Mouse (Mus musculus) R1 (cell line): ENCODE results near the gene Serpina7.

Source experiments
- DNase-seq: peaks from one replicate; pipeline ENCODE4 v3.0.0-alpha.2; 2018; ENCODE audit warnings: low read depth, low spot score

Gene Serpina7

DNA sequence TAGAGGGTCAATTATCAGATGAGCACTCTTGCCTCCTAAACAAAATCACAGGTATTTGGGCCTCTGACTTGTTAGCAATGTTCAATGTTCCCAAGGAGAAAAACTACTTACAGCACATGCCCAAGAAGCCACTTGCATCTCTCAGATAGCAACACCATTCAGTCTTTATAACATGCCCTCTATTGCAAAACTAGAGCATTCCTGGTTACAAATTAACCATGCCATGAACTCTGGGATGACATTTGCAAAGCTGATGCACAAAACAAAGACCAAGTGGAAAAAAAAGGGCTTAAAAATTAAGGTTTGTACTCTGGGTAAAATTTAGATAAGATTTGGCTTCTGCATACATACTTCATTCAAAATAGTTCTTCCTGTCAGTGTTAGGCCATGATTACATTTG, at the start of gene Serpina7:
Gene Serpina7 (minus strand): TSS at position 160 of the 400 bp plus-strand sequence.
- no peak for DNase-seq

DNA sequence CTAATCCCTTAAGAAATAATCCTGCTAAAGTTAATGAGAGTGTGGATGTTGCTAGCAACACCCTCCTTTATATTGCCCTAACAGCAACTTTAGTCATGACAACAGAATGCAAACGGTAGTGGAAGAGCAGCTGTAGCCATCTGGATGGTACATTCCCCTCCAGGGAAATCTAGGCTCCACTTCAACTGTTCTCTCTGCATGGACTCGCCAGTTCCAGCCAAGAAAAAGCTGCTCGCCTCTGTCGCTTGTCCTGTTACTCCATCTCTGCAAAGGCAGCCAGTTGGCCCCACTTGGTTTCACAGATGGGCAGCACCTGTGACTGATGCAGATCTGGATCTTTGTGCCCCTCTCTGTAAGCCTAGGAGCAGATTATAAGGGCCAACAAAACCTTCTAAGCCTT, 49.0 kb upstream of the Serpina7 start:
- DNase-seq, result no peak

DNA sequence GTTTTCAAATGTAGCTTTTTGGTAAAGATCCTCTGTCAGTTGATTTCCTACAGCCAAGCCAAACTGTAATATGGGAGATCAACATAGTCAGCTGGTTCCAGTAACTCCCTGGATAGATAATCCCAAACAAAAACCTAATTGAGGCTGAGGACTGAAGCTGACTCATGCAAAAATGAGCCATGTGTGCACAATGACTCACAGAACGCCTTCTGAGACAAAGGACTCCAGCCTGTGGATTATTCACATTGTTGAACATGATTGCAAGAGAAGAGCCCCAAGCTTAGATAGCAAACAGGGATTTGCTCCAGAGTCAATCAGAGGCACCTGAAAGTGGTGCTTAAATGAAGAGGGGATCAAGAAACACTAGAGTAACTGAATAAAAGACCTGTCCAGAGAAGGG, 12.2 kb upstream of the Serpina7 start:
- DNase-seq, result no peak

DNA sequence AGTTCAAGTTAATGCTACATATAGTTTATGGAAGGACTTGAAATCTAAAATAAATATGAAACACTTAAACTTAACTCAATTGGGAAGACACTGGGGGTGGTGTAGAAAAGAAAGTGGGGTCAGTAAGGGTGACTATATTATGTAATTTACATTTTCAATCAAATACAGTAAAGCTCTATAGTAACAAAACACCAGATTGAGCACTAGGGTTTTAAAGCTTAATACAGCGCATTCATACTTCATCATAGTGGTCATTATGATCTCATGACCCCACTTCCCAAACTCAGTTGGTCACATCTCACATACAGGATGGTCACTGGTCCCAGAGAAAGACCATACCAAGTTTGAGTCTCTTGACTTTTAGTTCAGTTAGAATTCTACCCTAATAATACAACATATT, 907 bp upstream of the Serpina7 start, which contains the start of gene 4930513O06Rik:
Gene 4930513O06Rik (plus strand): TSS at position 301 of the 400 bp plus-strand sequence.
- DNase-seq, result no peak

DNA sequence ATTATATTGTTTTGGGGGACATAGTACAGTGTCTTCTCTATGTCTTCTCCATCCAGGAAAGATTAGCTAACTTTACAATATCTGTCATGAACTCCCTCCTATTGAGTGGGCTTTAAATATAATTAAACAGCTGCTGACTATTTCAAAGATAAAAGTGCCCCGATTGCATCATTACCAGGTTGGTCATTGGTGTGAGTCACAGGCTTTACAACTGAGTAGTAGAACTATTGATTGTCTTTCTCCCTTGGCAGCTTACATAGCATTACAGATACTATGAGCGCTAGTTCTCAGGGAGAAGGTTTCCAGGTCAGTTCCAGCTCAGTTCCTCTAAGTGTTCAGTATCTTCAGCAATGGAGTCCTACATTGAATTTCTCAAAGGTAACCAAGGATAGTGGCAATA, 6.5 kb downstream of the Serpina7 start:
- DNase-seq, result no peak

DNA sequence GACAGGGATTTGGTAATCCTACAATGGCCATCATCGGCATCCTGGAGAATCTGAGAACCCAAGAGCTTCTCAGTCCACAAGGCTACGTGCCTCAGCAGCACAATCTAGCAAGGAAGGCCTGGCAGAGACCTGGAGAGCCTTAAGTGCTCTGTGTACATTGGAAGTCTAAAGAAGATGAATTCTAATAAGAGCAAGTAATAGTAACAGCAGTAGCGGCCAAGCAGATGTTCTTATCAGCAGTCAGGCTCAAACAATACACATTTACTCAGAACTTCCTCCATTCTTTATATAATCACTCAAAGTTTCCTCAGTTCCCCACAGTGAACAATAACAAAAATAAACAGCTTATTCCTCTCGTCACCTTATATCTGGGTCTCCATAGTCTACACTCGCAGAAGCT, 21.0 kb downstream of the Serpina7 start:
- no peak for DNase-seq

DNA sequence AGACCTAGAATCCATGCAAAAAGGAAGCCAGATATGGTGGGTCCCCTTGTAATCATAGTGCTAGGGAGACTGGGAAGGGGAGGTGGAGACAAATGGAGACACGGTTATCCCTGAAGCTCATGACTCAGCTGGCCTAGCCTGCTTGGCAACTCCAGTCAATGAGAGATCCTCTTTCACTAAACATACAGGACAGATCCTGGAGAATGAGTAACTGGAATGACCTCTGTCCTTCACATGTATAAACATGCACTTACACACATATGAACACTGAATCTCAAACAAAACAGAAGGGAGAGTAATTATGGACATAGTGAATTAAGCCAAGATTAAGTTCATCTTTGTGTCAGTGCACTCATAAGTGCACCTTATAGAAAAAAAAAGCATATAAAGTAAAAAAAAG, 31.9 kb downstream of the Serpina7 start:
- no peak for DNase-seq

DNA sequence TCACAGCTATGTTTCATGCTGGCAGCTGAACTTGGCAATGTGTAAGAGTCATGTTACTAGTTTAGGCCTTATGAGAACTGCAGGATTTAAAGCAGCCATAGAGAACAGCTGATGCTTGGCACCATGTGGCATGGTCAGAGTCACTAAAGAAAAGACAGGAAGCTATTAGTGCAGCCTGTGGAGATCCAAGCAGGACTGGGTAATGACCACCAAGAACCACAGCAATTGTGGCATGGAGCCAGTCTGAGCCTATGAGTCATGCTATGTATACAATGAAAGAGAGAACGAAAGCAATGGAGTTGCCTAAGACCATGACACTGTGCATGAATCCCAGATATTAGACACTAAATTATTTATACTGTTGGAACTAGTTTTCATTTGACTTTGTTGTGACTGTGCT, 33.1 kb downstream of the Serpina7 start:
- no peak for DNase-seq

DNA sequence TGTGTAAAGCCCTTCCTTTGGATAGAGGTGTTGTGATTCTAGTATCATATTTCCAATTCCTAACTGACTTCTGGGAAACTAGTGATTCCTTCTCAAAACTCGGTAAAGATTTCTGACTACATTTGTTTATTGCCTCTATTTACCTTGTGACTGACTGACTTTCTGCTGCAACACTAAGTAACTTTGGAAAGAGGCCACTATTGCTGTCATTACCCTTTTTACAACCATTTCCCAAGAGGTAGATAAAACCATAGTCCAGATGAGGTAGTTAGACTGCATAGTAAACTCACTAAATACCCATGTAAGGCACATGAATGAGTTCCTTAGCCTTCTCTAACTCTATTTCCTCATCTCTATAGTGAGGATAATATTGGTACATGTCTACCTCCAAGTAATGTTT, 43.9 kb downstream of the Serpina7 start:
- no peak for DNase-seq

DNA sequence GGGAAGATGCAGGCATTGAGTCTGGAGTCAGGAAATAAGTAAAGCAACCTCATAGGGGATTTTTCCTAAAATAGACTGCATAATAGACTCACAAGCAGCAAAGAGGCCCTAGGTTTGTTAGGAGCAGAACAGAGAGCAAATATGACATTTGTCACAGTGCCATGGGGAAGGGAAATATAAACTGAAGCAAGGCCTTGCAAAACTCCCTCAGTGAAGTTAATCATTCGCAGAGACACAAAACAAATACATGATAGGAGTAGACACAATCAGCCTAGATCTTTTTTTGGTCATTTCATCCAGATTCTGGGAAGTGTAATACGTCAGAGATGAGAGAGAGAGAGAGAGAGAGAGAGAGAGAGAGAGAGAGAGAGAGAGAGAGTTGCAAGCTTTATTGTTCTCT, 45.7 kb downstream of the Serpina7 start:
- no peak for DNase-seq

DNA sequence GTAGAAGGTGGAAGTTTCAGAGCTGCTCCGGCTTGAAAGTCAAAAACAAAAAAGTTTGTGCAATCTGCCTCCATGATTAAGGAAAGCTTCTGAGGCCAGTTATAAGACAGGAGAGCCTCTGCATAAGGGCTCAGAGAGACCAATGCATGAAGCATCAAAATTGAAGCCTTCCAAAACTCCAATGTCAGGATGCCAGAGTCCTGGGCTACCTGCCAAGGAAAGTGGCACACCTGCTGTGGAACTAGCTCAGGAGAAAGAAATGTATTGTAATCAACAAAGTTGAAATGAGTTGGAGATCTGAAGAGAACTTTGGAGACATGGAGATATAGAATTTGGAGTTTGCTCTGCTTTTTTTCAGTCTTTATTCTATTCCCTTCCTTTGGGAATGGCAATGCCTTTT, 47.4 kb downstream of the Serpina7 start:
- no peak for DNase-seq
